Mouse (Mus musculus): ENCODE measurements at regions not wholly inside any gene's neighbourhood (a gene's known extent, or its start where the extent isn't known, plus 50 kb on each side); places are given as distances from the start of the nearest gene placed in this dataset.

DNA sequence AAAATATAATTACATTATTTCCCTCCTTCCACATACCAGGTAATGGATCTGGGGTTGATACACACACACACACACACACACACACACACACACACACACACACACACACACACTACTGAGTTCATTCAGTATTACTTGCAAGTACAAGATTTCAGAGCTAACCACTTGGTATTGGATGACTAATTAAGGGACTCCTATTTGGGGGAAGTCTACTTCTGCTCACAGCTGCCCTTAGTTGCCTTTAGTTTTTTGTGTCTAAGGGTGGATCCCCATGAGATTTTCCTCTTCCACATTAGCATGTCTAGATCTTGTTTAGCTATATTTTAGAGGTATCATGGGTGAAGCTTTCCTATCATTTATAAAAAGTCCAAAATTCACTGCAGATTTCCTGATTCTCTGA lies 97.7 kb upstream of the Wls start:
- TF ChIP-seq CTCF (IDR thresholded peaks at IDR 0.05) (no peak), EP300 (IDR thresholded peaks at IDR 0.05) (no peak)

Data from lung, postnatal 0 days (tissue).